Mouse (Mus musculus): ENCODE data around the gene Tet2.

Tet2 gene

GRCm38 (mm10) chr3:133436919-133437320 is 108.0 kb downstream of the Tet2 start:
- DNase-seq (ENCODE audit: low spot score): no peak

GRCm38 (mm10) chr3:133436279-133436860 is 108.6 kb downstream of the Tet2 start:
- no peak for DNase-seq (ENCODE audit: low spot score)

- DNase-seq (ENCODE audit: low spot score): no peak
Observed at GRCm38 (mm10) chr3:133435774-133436148, 109.2 kb downstream of the Tet2 start.

- no peak for DNase-seq (ENCODE audit: low spot score)
Observed at GRCm38 (mm10) chr3:133435141-133435773, 109.7 kb downstream of the Tet2 start.

- DNase-seq (ENCODE audit: low spot score): no peak
Observed at GRCm38 (mm10) chr3:133429394-133430173, 115.4 kb downstream of the Tet2 start.

GRCm38 (mm10) chr3:133428003-133428402 is 116.9 kb downstream of the Tet2 start:
- DNase-seq (ENCODE audit: low spot score): no peak

GRCm38 (mm10) chr3:133423073-133423472 is 121.9 kb downstream of the Tet2 start:
- DNase-seq (ENCODE audit: low spot score): no peak

- no peak for DNase-seq (ENCODE audit: low spot score)
Observed at GRCm38 (mm10) chr3:133414747-133415146, 130.2 kb downstream of the Tet2 start.
